Mouse (Mus musculus) lung, adult 2 months (tissue): ENCODE results near the gene Phkb. TPM values are rescaled to one million over a fixed set of nuclear protein-coding genes. Genes with fewer than 3 reads are reported as not detected.
A peak's percentile ranks its signal among the peaks of the same experiment; 100 is the strongest.
"Not testable (repeated sequence)": the region's sequence is repeated elsewhere in the genome, so short reads cannot be mapped to it uniquely, and the experiment has no call there.

Experiments
- DNase-seq: peaks from one replicate; pipeline ENCODE4 v3.0.0; 2022
- H3K4me1 ChIP-seq: fragments of 200-500 bp; 2 replicates; pipeline ENCODE4 v1.6.1; 2011; ENCODE audit warnings: low read length; ENCODE audit not compliant: control insufficient read depth, insufficient read depth
- H3K4me3 ChIP-seq: fragments of 200-500 bp; replicated peaks from 2 replicates; pipeline ENCODE3; 2011; ENCODE audit warnings: low read depth, mild to moderate bottlenecking, control low read depth, low read length; ENCODE audit errors: extremely low read depth
- CTCF ChIP-seq: fragments of 200-500 bp; IDR thresholded peaks from 2 replicates; pipeline ENCODE4 v1.5.1; 2011; ENCODE audit warnings: mild to moderate bottlenecking, low read length, control low read depth; ENCODE audit not compliant: insufficient read depth
- POLR2A ChIP-seq: fragments of 200-500 bp; IDR thresholded peaks from 2 replicates; pipeline ENCODE4 v1.6.1; 2011; ENCODE audit warnings: low read depth, mild to moderate bottlenecking, control low read depth, low read length, borderline replicate concordance; ENCODE audit errors: extremely low read depth
- WGBS: fragments of 180-500 bp; shearing (Covaris S2); methylation state at CpG from one replicate; pipeline ENCODE4 v1.1.7; 2018; 5-methylcytosine and 5-hydroxymethylcytosine counted together
- polyA plus RNA-seq: library from polyadenylated mRNA; depleted of rRNA; stranded (reverse); fragments of >200 nt; gene quantifications from 2 replicates; pipeline ENCODE4 v1.2.3, GENCODE M21; 2012; rRNA removed

Phkb gene
- 4.4 and 8.6 TPM in 2 replicates for polyA plus RNA-seq

DNA sequence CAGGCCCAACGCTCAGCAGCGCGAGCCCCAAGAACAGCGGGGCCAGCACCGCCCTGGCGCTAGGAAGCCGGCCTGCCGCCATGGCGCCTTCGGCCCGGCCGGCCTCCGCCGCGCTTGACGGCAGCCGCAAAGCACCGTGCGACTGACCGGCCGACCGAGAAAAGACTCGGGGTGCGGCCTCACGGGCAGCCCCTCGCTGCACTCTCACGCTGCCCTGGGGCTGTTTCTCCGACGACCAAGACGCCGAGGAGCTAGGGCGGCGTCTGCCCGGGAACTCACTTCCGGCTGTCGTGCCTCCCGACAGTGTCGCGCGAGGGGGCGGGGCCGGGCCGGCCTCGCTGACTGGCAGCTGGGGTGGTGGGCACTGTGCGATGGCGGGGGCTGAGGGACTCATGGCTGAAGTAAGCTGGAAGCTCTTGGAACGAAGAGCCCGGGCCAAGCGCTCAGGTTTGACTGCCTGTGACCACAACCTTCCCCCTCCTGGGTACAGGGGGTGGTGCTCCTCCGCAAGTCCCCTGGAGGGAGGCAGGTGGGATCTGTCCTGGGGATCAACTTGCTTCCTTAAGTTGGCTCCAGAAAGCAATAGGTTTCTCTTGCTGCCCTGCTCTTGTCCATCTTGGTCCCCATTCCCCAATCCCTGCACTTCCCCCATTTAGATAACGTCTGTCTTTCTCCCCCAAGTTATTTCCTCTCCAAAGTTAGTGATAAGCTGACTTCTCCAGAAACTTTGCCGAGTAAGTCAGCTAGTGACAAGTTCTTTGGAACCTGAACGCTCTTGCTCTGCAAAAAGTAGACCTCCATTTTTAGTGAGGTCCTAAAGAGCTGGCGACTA, at the start of gene Phkb, which contains the start of gene Itfg1:
Gene Phkb (plus strand): TSS at position 303 of the 832 bp plus-strand sequence.
Gene Itfg1 (minus strand): TSS at position 265 of the 832 bp plus-strand sequence.
- WGBS: 1% methylated on average over 53 of the region's 54 CpGs

DNA sequence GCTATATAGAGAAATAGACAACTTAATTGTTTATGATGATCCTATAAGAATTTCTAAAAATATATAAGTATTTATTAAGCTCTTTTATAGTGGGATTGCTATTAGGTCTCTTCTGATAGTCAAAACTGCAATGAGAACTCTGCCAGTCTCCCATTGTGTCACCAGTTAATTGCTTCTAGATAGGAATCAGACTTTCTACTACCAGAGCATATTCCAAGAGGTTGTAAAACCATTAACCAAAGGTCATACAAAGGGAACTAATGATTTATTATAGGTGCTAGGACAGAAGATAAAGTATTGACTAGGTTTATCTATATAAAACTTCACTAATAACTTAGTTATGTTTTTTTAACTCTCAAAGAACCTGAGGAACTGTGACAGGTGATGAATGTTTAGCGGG, 44.4 kb upstream of the Phkb start:
- WGBS: 96% methylated on average over 1 of the region's 1 CpGs
- DNase-seq, H3K4me1 ChIP-seq, H3K4me3 ChIP-seq: not testable (repeated sequence)

More for the DNA sequence above, at the start of gene Phkb, which contains the start of gene Itfg1:
- peak; percentile 95 for DNase-seq
- TF ChIP-seq POLR2A: peak; percentile 73
- no peak for TF ChIP-seq CTCF
- H3K4me1 ChIP-seq: peaks cover 9% of the 10 kb centered on the region
- peak within 1 kb of the TSS; percentile 80 for H3K4me3 ChIP-seq

DNA sequence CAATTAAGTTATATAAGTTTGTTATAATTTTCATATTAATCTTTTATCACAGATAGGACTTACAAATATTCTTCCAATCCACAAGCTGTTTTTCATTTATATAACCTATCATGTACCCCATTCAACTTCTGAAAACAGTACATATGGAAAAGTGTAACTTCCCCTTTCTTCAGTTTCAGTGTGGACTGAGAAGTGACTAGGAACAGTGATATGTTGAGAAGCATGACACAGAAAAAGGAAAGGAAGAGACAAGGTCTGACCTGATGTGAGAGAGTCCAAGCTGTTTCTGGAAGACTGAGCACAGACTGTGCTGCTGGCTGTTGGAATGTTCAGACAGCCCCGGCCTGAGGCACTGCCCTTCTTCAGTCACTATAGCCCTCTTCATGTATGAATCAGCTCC, 40.6 kb upstream of the Phkb start:
- WGBS: 86% methylated on average over 1 of the region's 1 CpGs
- Histone ChIP-seq H3K4me1 (no peaks in the 10 kb centered on the region), H3K4me3 (no peak overlapping the region)
- no peak for DNase-seq
- TF ChIP-seq POLR2A (no peak), CTCF (no peak)

DNA sequence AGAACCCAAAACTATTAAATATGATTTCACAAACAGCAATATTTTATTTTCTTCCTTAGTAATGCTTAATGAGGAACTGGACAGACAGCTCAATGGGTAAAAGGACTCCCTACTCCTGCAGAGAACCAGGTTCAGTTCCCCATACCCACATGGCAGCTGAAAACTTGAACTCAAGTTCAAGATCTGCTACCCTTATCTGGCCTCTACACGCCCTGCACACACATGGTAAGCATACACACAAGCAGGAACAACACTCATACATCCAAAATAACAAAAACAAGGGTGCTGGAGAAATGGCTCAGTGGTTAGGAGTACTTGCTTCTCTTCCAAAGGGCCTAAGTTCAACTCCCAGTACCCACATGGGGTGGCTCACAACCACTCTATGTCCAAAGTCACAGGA, 39.4 kb upstream of the Phkb start:
- WGBS: 72% methylated on average over 1 of the region's 1 CpGs
- no peak overlapping the region for H3K4me3 ChIP-seq
- no peaks in the 10 kb centered on the region for H3K4me1 ChIP-seq
- no peak for DNase-seq
- TF ChIP-seq CTCF (no peak), POLR2A (no peak)

DNA sequence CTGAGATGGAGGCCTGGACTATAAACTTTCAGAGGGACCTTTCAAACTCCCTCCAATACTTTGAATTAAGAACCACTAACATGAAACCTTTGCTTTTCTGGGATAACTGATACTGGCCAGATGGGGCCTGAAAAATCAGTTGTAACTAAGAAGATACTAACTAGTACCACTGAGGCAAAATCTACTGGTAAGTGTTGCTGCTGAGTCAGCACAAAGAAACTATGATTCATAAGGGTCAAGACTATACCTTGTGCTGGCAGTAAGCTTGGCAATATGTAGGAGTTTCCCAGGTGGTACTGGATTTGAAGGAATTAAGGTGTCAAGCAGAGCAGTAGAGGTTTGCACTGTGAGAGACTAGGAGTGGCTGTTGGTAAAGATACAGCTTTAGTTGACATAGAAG, 27.1 kb upstream of the Phkb start:
- Histone ChIP-seq H3K4me3 (no peak overlapping the region), H3K4me1 (no peaks in the 10 kb centered on the region)
- DNase-seq: no peak
- TF ChIP-seq POLR2A (no peak), CTCF (no peak)

DNA sequence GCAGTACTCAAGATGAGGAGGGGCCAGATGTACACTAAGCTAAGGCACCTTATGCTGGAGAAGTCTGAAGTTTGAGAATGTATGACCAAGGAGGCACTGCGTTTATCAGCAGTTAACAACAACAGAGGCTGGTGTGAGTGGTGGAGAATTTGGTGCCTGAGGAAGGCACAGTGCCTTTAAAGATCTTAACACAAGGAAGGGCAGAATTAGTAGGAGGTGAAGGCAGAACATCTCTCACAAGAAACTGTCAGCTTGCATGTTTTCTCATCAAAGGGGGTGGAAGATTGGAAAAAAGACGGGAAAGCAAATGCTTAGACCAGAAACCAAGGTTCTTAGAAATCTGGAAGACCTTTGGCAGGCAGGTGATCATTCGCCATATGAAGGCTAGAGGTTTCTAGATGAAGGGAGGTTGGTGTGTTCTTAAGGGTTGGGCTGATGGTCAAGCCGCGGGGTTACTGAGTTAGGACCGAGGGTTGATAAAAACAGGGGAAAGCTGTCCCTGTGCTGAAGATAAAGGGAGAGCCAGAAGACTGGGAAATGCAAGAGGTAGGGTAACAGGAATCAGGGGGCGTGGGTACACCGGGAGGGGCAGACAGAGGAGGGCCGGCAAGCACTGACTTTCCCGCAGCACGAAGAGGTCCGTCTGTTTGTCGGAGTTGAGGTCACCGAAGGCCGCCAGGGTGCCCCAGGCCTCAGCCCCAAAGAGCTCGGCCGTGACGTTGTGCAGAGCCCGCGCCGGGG, 673 bp upstream of the Phkb start:
- Histone ChIP-seq H3K4me3 (peak overlapping the region; percentile 80), H3K4me1 (peaks cover 9% of the 10 kb centered on the region)
- TF ChIP-seq POLR2A: no peak
- TF ChIP-seq CTCF: no peak
- no peak for DNase-seq
- under 1% methylated on average over 21 of the region's 21 CpGs for WGBS

DNA sequence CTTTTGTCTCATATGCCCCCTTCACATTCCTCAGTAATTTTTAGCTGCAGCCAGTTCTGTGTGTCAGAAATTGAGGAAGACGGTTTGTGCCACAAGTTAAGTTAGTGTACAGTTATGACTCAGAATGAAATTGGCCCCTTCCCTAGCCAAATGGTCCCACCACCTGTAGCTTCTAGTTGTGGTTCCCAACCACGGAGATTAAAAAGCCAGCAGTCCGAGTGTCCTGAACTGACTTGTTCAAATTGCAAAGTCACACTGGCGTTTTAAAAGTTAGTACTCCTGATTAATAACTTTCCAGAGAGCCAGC, 683 bp downstream of the Phkb start:
- peaks cover 9% of the 10 kb centered on the region for H3K4me1 ChIP-seq

DNA sequence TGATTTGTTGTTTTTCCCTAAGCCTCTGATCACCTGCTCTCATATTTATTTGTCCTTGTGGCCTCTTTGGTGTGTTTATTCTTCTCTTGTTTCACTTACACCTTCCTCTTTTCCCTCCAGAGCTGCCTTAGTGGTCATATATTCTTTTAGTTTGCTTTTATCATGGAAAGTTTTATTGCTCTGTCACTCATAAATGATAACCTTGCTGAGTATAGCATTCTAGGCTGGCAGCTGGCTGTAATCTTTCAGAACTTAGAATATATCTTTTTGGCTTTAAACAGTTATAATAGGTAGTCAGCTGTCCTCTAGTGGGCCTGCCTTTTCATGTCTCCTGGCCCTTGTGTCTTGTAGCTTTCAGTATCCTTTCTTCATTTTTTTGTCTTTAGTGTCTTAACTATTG, 5.1 kb downstream of the Phkb start:
- Histone ChIP-seq H3K4me1 (peaks cover 3% of the 10 kb centered on the region), H3K4me3 (no peak overlapping the region)
- TF ChIP-seq POLR2A: no peak
- TF ChIP-seq CTCF: no peak
- no peak for DNase-seq

More for the DNA sequence above, 683 bp downstream of the Phkb start:
- H3K4me3 ChIP-seq: peak overlapping the region; percentile 80
- TF ChIP-seq CTCF (no peak), POLR2A (no peak)
- DNase-seq: no peak
- WGBS: 7% methylated on average over 4 of the region's 4 CpGs

DNA sequence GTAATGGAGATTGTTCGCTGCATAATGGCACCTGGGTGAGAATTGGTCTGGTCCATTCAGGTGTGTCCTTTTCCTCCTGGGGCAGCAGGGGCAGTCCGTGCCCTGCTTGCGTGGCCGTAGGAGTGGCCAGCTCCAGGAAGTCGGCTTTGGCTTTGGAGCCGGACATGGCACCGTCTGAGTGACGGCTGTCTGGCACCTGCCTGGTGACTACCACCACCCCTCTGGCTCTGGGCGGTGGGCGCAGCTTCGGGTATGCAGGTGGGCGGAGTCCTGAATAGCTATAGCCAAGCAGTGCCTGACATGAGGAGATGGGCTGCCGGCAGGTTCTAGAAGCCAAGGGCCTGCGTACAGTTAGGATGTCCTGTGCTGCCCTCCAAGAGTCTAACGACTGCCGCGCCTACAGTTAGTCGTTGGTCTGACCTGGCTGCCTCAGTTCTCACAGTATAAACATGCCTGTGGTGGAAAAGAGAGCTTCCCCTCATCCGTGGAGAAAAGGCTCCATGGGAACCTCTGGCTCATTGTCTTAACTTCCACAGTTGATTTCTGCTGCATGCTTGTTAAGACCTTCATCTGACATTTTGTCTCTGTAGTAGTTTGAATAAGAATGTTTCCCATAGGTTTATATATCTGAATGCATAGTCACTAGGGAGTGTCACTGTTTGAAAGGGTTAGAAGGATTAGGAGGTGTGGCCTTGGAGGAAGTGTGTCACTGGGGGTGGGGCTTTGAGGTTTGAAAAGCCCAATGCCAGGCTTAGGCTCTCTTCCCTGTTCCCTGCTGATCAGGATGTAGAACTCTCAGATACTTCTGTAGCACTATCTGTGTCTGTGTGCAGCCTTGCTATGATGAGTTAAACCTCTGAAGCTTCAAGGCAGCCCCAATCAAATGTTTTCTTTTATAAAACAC, 13.7 kb downstream of the Phkb start:
- Histone ChIP-seq H3K4me1 (no peaks in the 10 kb centered on the region), H3K4me3 (no peak overlapping the region)
- DNase-seq: no peak
- TF ChIP-seq POLR2A (no peak), CTCF (no peak)
- 88% methylated on average over 19 of the region's 19 CpGs for WGBS

DNA sequence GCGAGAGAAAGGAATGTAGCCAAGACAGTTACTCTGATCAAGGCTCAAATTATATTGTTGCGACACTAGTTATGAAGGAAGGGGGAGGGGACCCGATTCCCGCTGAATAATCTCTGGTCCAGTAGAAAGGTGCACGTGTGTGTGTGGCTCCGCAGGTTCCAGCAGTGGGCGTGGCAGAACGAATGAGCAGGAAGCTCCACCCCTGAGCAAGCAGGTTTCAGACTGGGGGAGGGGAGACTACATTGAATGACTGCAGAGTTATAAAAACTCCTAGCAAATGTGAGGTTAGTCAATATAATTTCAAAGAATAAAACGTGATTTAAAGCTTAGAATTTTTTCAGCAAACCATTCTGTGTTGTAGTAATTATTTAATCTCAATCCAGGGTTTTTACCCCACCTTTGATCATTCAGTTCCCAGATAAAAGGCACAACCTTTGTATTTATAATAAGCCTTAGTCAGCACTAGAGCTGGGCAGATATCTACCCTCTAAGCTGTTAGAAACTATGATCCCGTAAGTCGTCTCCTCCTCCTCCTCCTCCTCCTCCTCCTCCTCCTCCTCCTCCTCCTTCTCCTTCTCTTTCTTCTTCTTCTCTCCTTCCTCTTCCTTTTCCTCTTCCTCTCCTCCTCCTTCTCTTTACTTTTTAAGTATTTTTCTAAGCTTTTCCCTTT, 16.6 kb downstream of the Phkb start:
- WGBS: 53% methylated on average over 11 of the region's 11 CpGs
- not testable (repeated sequence) for H3K4me3 ChIP-seq, H3K4me1 ChIP-seq, DNase-seq
